In genomic region chr14:54687251-54687650, GRCm38 (mm10) we compare ENCODE assay signal across 8 mouse cellular contexts. TPM values are rescaled to one million over a fixed set of nuclear protein-coding genes. Genes with fewer than 3 reads are reported as not detected.
A peak's percentile ranks its signal among the peaks of the same experiment; 100 is the strongest.
DNase-seq lines count a peak whose midpoint lies in the region; ATAC-seq and TF ChIP-seq lines count a peak whose summit lies in the region.

No protein-coding gene starts in this region.

- WGBS in kidney, postnatal 0 days = 2% methylated on average over 8 of the region's 8 CpGs
- 9% methylated on average over 8 of the region's 8 CpGs for WGBS in hindbrain, postnatal 0 days

- peaks cover 11% of the 10 kb centered on the region for H3K36me3 ChIP-seq in kidney, postnatal 0 days (ENCODE audit: insufficient read depth, low read length)
- peaks cover 13% of the 10 kb centered on the region for H3K36me3 ChIP-seq in hindbrain, postnatal 0 days (ENCODE audit: insufficient read depth, low read length)

- peak overlapping the region; percentile 57 for H3K4me3 ChIP-seq in kidney, postnatal 0 days (replicated peaks; ENCODE audit: low read depth, low read length)
- H3K4me3 ChIP-seq in brown adipose tissue, adult 24 weeks (ENCODE audit: insufficient read depth, low read depth, low read length) = peak overlapping the region; percentile 79
- peak overlapping the region; percentile 91 for H3K4me3 ChIP-seq in hindbrain, postnatal 0 days (ENCODE audit: low read length)

- H3K4me1 ChIP-seq in kidney, postnatal 0 days (replicated peaks; ENCODE audit: insufficient read depth, low read length) = peaks cover 4% of the 10 kb centered on the region; the same call in 1 of the 2 replicates
- 0 out of 2 replicates have a peak, but pooled peaks cover 2% of the 10 kb centered on the region for H3K4me1 ChIP-seq in brown adipose tissue, adult 24 weeks (ENCODE audit: control insufficient read depth, insufficient read depth, insufficient read length, low read length)
- H3K4me1 ChIP-seq in hindbrain, postnatal 0 days (ENCODE audit: insufficient read depth, low read length) = peaks cover 10% of the 10 kb centered on the region; the same call in 1 of the 2 replicates

- no peaks in the 10 kb centered on the region for H3K27me3 ChIP-seq in kidney, postnatal 0 days (ENCODE audit: insufficient read depth, low read length)
- H3K27me3 ChIP-seq in hindbrain, postnatal 0 days (ENCODE audit: insufficient read depth, low read length) = no peaks in the 10 kb centered on the region

- TF ChIP-seq CTCF in kidney, postnatal 0 days (IDR thresholded peaks at IDR 0.05; ENCODE audit: low read depth) = no peak
- TF ChIP-seq CTCF in hindbrain, postnatal 0 days (IDR thresholded peaks at IDR 0.05; ENCODE audit: low read depth) = no peak

- peak overlapping the region; percentile 55 for H3K4me2 ChIP-seq in kidney, postnatal 0 days (ENCODE audit: low read length)
- peak overlapping the region; percentile 69 for H3K4me2 ChIP-seq in hindbrain, postnatal 0 days (ENCODE audit: low read depth, low read length)

- H3K9ac ChIP-seq in kidney, postnatal 0 days (ENCODE audit: low read depth, low read length) = peak overlapping the region; percentile 72
- peak overlapping the region; percentile 63 for H3K9ac ChIP-seq in hindbrain, postnatal 0 days (replicated peaks; ENCODE audit: low read length)

- ATAC-seq in kidney, postnatal 0 days (replicated peaks; ENCODE audit: low FRiP score, low read depth) = no peak
- no peak for ATAC-seq in hindbrain, postnatal 0 days
- ATAC-seq in megakaryocyte-erythroid progenitor cell, adult 5-6 weeks (replicated peaks; ENCODE audit: low FRiP score, low TSS enrichment, poor library complexity, severe bottlenecking) = no peak

- peak; percentile 44 for DNase-seq in kidney, postnatal 0 days (ENCODE audit: low spot score)
- DNase-seq in kidney, postnatal 4 days = no peak
- DNase-seq in hindbrain, postnatal 0 days (ENCODE audit: low spot score) = peak; percentile 23
- DNase-seq in naive thymus-derived CD4-positive, alpha-beta T cell, adult 2 months (ENCODE audit: low read depth) = peak; percentile 37
- DNase-seq in frontal cortex, postnatal 36 days (ENCODE audit: low spot score in 2 of 2) = no peak
- no peak for DNase-seq in urinary bladder, postnatal 14 days (ENCODE audit: low spot score)

- H3K27ac ChIP-seq in kidney, postnatal 0 days = peak overlapping the region; percentile 83
- peak overlapping the region; percentile 82 for H3K27ac ChIP-seq in brown adipose tissue, adult 24 weeks (replicated peaks; ENCODE audit: low read depth, low read length)
- no peak overlapping the region; the same call in 1 of the 2 replicates for H3K27ac ChIP-seq in hindbrain, postnatal 0 days

- no peaks in the 10 kb centered on the region for H3K9me3 ChIP-seq in kidney, postnatal 0 days (replicated peaks; ENCODE audit: low read length)
- no peaks in the 10 kb centered on the region for H3K9me3 ChIP-seq in hindbrain, postnatal 0 days (ENCODE audit: low read length)

RNA-seq across cellular contexts. Expression of gene Acin1, which starts 0.5 kb away (rescaled TPM):
- 86.7 and 90.1 TPM in 2 replicates for polyA plus RNA-seq in kidney, postnatal 0 days (2015; fragmentation: Nextera tagmentation; extraction: Ambion mirVana)
- 47.2 and 50.6 TPM in 2 replicates for polyA plus RNA-seq in brown adipose tissue, adult 24 weeks (2012; ENCODE audit: insufficient read depth, insufficient read length, missing spikeins)
- total RNA-seq in hindbrain, postnatal 0 days (2014; rRNA removed) = 101 and 118 TPM in 2 replicates
- 102 and 106 TPM in 2 replicates for polyA plus RNA-seq in hindbrain, postnatal 0 days (2015; fragmentation: Nextera tagmentation; extraction: Ambion mirVana)
- total RNA-seq in megakaryocyte-erythroid progenitor cell, adult 5-6 weeks (2014; fragmentation: Nextera tagmentation) = 222 and 244 TPM in 2 replicates
- 267 and 293 TPM in 2 replicates for total RNA-seq in megakaryocyte-erythroid progenitor cell, adult 5-6 weeks (2017)

RNA-seq across cellular contexts. Expression of gene 1700123O20Rik, which starts 1.2 kb away (rescaled TPM):
- 102 TPM in 2 replicates for polyA plus RNA-seq in kidney, postnatal 0 days (2015; fragmentation: Nextera tagmentation; extraction: Ambion mirVana)
- 33.3 and 43.1 TPM in 2 replicates for polyA plus RNA-seq in brown adipose tissue, adult 24 weeks (2012; ENCODE audit: insufficient read depth, insufficient read length, missing spikeins)
- 29.6 and 37.9 TPM in 2 replicates for total RNA-seq in hindbrain, postnatal 0 days (2014; rRNA removed)
- polyA plus RNA-seq in hindbrain, postnatal 0 days (2015; fragmentation: Nextera tagmentation; extraction: Ambion mirVana) = 64.1 and 67.7 TPM in 2 replicates
- 37.1 and 42.0 TPM in 2 replicates for total RNA-seq in megakaryocyte-erythroid progenitor cell, adult 5-6 weeks (2014; fragmentation: Nextera tagmentation)
- 42.4 and 58.4 TPM in 2 replicates for total RNA-seq in megakaryocyte-erythroid progenitor cell, adult 5-6 weeks (2017)

RNA-seq across cellular contexts. Expression of gene Gm29776, which starts 11.4 kb away (rescaled TPM):
- polyA plus RNA-seq in kidney, postnatal 0 days (2015; fragmentation: Nextera tagmentation; extraction: Ambion mirVana) = 0.07 TPM in 1 of 2 replicates, not detected in the other
- not detected in 2 replicates for polyA plus RNA-seq in brown adipose tissue, adult 24 weeks (2012; ENCODE audit: insufficient read depth, insufficient read length, missing spikeins)
- total RNA-seq in hindbrain, postnatal 0 days (2014; rRNA removed) = 0.31 and 0.61 TPM in 2 replicates
- polyA plus RNA-seq in hindbrain, postnatal 0 days (2015; fragmentation: Nextera tagmentation; extraction: Ambion mirVana) = 0.26 and 0.28 TPM in 2 replicates
- total RNA-seq in megakaryocyte-erythroid progenitor cell, adult 5-6 weeks (2014; fragmentation: Nextera tagmentation) = not detected in 2 replicates
- total RNA-seq in megakaryocyte-erythroid progenitor cell, adult 5-6 weeks (2017) = not detected in 2 replicates

RNA-seq across cellular contexts. Expression of gene Cebpe, which starts 24.7 kb away (rescaled TPM):
- polyA plus RNA-seq in kidney, postnatal 0 days (2015; fragmentation: Nextera tagmentation; extraction: Ambion mirVana) = not detected in 2 replicates
- not detected in 2 replicates for polyA plus RNA-seq in brown adipose tissue, adult 24 weeks (2012; ENCODE audit: insufficient read depth, insufficient read length, missing spikeins)
- total RNA-seq in hindbrain, postnatal 0 days (2014; rRNA removed) = not detected in 2 replicates
- not detected in 2 replicates for polyA plus RNA-seq in hindbrain, postnatal 0 days (2015; fragmentation: Nextera tagmentation; extraction: Ambion mirVana)
- 1.4 and 5.7 TPM in 2 replicates for total RNA-seq in megakaryocyte-erythroid progenitor cell, adult 5-6 weeks (2014; fragmentation: Nextera tagmentation)
- total RNA-seq in megakaryocyte-erythroid progenitor cell, adult 5-6 weeks (2017) = not detected in 2 replicates

RNA-seq across cellular contexts. Expression of gene Cdh24, which starts 46.1 kb away (rescaled TPM):
- polyA plus RNA-seq in kidney, postnatal 0 days (2015; fragmentation: Nextera tagmentation; extraction: Ambion mirVana) = 1.4 and 1.6 TPM in 2 replicates
- not detected in 2 replicates for polyA plus RNA-seq in brown adipose tissue, adult 24 weeks (2012; ENCODE audit: insufficient read depth, insufficient read length, missing spikeins)
- total RNA-seq in hindbrain, postnatal 0 days (2014; rRNA removed) = 42.7 and 49.2 TPM in 2 replicates
- 7.2 and 7.6 TPM in 2 replicates for polyA plus RNA-seq in hindbrain, postnatal 0 days (2015; fragmentation: Nextera tagmentation; extraction: Ambion mirVana)
- total RNA-seq in megakaryocyte-erythroid progenitor cell, adult 5-6 weeks (2014; fragmentation: Nextera tagmentation) = 2.3 and 2.5 TPM in 2 replicates
- total RNA-seq in megakaryocyte-erythroid progenitor cell, adult 5-6 weeks (2017) = 0.15 and 1.7 TPM in 2 replicates

Comparison
In these comparisons a context has a peak if more than half of its experiments do, and no peak if none do; other contexts are left out.
1. DNase-seq: peak in kidney, postnatal 0 days (single experiment), hindbrain, postnatal 0 days (single experiment) and naive thymus-derived CD4-positive, alpha-beta T cell, adult 2 months (single experiment); none in kidney, postnatal 4 days (0 of 2), frontal cortex, postnatal 36 days (0 of 2) and urinary bladder, postnatal 14 days (single experiment).
2. Peak in every context shown above with its lines, with median percentiles within 50 percentile points of each other: H3K4me3 ChIP-seq.